Mouse (Mus musculus) heart, adult 9 months (tissue): ENCODE measurements at regions not wholly inside any gene's neighbourhood (a gene's known extent, or its start where the extent isn't known, plus 50 kb on each side); places are given as distances from the start of the nearest gene placed in this dataset.
"Not testable (repeated sequence)": the region's sequence is repeated elsewhere in the genome, so short reads cannot be mapped to it uniquely, and the experiment has no call there.

Experiments used
- DNase-seq, 2 experiments: peaks; one replicate each; pipeline ENCODE4 v3.0.0; 2022; ENCODE audit warnings: low spot score in 2 of 2

DNA sequence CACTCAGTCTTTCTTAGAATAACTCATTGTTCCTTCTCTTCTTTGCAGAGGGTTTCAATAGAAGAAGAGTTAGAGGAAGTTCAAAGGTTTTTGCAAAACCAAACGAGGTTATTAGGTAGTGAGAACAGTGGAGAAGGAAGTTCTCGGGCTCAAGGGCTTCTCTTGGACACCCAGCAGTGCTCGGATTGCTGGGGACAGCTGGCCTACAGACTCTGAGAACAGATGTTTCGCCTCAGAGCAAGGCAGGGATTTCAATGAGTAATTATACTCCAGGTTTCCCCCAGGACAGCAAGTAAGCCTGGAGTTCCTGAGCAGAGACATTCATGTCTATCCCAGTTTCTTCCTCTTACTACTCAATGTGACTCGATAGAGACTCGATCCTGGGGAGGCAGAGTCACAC is 94.4 kb downstream of the Cd24a start:
- no peak for DNase-seq

DNA sequence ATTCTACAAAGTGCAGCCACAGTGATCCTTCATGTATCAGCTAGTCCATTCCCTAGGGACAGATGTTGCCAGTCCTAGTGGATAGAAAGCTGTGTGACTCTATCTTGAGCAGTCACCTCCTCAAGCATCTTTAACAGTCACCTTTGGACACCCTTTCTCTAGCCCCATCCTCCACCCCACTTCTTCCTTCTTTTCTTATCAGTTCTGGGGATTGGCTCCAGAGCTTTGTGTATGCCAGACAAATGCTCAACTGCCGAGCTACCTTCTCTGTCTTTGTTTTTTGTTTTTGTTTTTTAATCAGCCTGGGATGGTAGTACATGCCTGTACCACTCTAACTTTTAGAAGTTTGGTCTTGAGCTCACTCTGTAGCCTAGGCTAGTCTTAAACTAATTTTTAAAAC is 96.7 kb downstream of the Cd24a start:
- no peak for DNase-seq

DNA sequence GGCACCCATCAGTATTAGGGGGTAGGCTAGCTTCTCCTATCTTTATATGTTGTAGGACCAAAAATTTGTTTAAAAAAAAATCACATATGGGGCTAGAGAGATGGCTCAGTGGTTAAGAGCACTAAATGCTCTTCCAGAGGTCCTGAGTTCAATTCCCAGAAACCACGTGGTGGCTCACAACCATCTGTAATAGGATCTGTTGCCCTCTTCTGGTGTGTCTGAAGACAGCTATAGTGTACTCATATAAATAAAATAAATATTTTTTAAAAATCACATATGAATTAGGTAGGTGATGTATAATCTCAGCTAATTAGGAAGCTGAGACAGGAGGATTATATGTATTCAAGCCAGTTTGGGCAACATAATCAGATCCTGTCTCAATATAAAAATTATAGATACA is 97.4 kb downstream of the Cd24a start:
- DNase-seq = not testable (repeated sequence)

DNA sequence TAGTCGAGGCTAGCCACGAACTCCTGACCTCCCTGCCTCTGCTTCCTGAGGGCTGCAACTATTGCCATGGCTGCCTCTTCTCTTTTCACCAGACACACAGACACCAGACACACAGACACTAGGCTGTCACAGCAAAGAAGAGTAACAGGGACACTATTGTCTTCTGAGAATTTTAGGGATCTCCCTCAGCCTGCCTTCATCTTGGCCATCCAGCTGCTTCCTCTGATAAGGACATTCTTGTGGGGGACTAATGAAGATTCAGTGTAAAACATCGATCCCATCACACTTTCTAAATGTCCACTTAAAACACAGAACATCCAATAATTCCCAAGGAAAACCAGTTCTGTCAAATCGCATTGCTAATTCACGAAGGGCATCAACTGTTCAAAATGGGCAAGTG is 98.2 kb downstream of the Cd24a start:
- no peak for DNase-seq

DNA sequence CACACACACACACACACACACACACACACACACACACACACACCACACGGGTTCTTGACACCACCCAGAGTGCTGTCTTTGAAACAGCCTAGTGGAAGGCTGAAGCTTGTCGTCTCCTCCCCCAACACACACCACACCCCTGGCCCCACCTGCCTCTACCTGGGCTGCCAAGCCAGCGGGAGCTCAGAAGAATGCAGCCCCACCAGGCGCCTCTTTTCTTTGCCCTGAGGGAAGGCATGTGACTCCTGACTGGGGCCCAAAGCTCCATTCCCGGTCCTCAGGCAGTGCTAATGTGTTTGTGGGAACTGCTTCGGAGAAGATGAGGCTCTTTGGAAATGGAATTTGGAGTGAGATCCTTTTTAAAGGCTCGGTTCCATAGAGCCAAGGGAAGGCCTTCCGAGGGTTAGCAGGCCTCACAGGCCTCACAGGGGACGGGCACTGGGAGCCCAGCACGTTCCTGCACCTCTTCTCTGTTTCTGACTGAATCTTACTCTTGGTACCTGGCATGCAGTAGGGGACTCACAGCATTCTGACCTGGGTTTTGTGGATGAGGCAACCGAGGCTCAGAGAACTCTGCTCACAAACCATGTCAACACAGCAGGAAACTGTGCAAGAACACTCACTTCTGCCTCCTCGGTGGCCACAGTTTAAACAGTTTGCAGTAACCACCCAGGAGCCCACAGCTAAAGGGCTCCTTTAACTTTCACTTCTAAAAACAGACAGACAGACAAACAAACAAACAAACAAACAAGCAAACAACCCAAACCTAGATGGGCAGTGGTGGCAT is 106.4 kb downstream of the Cd24a start:
- no peak for DNase-seq

DNA sequence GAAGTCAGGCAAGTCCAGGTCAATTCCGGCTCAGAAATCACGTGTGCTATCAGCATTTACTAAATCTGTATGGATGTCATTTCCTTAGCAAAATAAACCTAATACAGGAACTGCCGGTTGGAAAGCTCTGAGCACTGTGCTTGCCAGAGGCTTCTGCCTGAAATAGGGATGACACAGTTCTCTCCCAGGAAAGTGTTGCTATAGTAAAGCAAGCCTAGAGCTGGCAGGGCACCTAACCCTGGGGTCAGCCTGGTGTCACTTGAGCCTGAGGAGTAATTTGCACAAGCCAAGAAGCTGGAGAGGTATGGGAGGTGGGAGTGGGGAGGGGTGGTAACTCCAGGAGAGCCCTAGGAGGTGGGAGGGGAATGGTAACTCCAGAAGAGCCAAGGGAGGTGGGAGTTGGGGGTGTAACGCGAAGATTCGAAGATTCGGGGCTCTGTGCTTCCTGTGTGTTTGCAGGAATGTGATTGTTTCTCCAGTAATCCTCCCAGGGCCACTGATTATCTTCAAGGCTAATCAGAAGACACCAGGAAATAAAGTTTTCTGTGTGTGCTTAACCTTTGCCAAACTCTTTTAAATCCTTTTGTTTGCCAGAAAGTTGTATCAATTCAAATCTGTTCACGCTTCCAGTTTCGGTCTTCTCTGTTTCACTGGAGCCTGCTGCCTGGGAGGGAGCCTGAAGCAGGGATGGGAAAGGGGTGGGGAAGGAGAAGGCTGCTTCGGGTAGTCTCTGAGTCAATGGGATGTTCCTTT is 111.3 kb downstream of the Cd24a start:
- peak; percentile 9 to 13 for DNase-seq

DNA sequence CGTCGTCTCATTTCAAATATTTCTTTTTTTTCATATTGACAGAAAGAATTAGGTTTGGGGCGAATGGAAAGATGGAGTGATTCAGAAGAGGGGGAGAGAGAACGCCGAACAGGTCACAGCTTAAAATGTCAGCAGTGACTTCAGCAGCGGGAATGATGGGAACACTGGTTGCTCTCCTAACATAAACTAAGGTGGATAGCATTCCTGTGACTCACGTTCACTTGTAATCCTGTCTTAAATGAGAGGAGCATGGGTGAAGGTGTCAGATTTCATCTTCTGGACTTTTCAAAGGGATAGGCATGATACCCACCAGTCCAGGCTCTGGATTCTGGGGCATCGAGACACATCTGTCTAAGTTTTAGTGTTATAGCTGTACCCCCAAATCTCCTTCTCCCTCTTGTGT is 111.8 kb downstream of the Cd24a start:
- DNase-seq = no peak

DNA sequence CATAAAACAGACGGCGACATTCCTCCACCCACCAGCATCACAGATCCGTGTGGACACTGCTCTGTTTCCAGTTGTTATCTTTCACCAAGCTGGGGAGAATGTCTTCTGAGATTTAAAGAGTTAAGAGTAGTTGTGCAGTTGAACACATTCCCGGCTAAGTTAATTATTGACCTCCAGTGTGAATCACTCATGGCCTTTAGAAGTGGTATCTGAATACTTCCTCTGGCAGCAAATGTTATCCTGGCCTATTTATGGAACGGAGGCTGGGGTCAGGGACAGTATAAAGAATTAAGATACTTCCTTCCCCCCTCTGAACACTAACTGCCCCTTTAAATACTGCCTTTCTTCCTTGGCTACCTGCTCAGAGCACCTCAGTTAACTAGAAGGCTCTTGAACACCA is 115.9 kb downstream of the Cd24a start:
- DNase-seq = no peak

DNA sequence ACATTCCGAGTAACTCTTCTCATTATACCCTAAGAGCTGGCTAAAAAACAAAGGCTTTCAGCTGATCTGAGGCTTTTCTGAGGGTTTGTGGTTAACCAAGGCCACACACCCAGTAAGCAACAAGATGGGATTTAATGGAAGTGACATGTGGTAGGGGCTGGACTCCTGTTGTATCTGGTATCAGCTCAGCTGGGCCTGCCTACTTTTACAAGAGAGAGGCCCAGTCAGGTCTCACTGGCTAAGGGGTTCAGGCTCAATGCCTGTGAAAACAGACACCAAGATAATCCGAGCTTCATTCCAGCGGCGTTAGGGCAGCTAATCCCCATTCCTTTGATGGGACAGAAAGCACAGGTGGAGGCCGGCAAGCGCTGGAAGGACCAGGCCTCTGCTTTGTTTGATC is 116.4 kb downstream of the Cd24a start:
- DNase-seq = no peak

DNA sequence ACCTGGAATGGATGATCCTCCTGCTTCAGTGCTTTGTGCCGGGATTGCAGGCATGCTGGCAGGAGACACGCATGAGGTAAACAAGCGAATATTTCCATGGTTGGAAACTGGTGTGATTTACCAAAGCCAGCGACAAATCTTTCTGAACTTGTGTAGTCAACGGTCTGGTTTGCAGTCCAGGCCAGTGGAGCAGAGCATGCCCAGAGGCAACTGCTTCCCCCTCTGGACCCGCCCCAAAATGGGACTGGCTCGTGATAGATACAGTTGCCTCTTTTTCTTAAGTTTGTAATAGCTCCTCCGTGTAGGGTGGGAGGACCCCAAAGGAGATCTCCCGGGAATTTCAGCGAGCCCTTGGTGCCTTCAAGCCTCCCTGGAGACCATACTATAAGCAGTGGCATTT is 117.4 kb downstream of the Cd24a start:
- no peak for DNase-seq

DNA sequence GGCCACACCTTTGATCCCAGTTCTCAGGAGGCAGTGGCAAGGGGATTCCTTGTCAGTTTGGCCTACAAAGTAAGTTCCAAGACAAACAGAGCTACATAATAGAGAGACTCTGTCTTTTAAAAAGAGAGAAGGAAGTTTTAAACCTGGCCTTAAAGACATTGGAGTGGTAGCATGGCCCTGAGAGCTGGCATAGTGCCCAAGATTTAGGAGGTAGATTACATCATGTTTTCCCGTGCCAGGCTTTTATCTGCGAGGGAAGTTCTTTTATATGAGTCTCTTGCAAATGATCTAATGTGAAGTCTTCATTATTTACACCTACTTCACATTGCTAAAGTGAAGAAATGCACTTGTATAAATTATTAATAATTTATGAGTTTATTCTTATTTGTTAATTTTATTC is 119.8 kb downstream of the Cd24a start:
- DNase-seq = no peak

DNA sequence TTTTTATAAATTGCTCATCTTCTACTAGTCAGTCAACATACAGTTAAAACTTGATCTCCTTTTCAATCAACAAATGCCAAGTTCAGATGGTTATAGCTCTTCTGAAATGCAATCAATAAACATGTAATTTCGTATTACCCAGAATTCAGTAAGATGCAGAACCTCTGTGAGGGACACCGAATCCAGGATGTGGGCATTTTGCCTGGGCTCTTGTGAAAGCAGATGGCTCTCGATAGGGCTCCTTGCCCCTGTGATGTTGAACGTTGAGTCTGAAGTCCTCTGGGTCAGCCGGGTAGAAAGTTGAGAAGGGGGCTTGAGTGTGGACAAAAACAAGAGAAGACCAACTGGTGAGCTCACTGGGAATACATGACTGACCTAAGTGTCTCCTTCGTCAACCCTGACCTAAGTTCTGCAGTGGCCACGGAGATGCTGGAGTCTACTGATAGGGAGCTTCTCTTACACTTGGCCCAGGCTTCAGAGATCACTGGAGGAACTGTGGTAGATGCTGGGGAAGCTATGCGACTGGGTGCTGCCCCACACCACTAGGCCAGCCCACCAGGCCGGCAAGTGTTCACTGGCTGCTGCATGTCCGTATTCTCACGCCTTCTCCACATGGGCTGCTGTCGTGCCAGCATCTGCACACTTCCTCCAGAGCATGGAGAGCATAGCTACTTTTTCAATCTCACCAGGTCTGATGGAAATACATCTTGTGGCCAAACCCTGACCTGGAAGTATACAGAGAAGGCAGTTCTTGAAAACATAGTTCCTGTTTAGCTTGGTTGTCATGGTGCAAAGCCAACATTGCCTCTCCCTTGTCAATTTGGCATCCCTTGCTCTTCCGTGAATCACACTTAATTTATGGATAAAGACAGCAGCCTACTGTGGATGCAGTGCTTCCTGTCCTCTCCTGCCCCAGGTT is 122.5 kb downstream of the Cd24a start:
- no peak for DNase-seq

DNA sequence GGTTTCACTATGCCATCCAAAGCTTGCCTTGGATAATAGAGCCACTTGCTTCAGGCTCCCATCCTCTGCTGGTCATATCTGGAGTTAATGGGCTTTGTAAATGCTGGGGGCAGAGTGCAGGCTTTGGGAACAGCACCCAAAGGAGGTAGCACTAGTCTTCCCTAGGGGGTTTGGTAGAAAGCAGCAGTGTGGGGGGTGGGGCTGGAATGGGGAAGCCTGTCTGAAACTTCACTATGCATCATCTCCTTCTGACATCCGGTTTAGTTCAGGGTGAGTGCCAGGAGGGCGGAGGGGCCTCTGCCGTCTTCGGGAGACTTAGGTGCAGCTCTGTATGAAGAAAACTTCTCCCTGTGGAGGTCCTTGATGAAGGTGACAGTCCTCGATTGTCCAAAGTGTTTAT is 124.8 kb downstream of the Cd24a start:
- DNase-seq = no peak

DNA sequence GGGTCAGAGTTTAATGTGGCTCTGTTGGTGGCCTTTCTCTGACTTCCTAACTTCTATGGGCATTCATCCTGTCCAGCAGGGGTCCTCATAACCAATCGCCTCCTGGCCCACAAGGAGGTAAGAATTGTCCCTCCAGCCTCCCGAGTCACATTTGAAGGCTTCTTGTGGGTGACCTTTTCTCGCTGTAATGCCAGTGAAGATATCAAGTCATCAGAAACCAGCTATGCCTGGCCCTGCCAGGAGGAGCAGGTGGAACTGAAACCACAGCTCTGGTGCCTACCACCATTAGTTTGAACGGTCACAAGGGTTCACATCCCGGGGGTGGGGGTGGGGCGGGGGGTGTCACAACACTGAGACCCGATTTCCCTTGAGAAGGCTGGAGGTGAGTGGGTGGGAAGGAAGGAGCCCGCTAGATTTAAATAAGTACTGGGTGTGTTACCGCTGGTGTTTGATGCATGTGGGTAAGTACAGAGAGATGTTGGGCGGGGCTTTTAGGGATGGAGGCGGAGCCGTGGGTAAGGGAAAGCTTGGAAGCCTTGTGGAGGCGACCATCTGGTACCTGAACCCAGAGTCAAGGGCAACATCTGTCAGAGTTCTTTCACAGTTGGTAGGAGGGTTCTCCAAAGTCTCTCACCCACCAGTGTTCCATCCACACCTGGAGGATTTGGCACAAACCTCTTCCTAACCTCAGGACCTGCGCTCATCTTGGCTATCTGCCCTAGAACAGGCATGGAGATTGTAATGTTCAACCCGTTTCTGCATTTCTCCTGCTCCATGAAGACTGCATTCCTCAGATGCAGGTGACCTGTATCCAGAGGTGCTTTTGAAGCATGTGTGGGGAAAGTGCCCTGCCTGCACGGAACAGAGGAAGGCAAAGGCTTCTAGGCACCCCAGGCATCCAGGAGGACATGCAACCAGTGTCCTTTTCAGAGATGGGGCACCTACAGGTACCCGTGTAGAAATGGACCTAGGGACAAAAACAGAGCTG is 128.2 kb downstream of the Cd24a start:
- no peak for DNase-seq

DNA sequence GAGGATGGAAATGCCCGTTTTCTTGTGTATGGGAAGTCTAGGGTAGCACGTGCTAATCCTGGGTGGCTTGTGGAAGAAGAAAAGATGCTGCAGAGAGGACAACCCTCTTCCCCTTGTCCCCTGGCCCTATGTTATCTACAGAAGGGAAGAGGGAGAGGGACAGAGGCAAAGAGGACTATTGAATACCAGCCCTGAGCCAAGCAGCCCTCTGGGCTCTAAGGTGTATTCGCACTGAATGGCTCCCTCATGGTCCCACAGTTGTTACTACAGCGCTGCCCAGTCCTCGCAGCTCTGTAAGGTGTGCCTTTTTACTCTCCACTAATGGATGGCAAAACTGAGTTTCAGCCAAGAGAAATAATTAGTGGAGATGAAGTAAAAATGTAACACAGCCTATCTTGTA is 128.9 kb downstream of the Cd24a start:
- no peak for DNase-seq

DNA sequence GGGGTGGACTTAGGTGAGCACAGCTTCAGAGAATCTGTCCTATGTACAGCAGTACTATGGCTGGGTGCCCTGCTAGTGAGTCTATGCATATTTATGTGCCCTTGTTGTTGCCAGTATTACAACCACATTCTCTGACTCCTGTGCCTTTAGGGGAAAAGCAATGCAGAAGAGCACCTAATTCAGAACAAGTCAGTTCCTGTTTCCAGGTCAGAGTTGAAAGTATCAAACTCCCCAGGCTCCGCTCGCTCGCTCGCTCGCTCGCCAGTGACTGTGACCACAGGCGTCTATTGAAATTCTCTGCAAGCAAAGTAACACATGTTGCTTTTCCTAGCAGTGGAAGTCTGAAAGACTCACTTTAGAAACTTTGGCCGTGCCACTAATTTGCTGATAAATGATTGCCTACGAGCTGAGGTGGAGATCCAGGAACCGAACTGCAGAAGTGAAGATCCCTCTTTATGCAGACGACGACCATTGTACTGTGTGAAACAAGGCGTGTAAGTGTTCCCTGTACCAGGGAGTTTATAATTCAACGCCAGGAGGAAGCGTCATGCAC is 129.8 kb downstream of the Cd24a start:
- no peak for DNase-seq

DNA sequence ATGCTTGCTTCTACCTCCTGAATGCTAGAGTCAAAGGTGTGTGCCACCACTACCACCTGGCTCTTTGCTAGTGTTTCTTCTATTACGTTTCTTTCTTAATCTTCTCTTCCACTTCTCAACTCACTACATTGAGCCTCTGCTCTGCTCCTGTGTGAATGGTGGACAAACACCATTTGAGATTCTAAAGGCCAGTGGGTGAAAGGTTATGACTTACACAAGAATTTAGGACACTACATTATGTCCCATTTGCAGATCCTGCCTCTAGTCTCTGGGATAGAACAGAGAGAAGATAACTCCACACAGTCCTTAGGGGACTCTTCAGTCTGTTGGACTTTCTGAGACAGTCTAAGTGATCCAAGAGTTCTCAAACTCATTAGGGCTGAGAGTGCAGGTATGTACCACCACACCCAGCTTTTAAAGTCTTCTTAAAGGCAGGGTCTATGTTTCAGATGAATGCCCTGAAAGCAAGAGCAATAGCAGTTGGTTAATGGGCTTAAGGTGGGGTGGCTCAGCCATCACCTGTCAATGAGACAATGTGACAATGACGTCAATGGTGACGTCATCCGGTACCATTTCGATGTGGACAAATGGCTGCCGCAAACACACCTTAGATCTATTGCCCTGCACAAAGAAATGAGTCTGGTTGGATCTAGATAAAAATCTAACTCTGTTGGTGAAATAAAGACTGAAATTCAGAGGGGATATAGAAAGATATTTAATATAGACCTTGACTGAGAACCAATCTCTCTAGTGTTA is 131.4 kb downstream of the Cd24a start:
- DNase-seq = no peak

DNA sequence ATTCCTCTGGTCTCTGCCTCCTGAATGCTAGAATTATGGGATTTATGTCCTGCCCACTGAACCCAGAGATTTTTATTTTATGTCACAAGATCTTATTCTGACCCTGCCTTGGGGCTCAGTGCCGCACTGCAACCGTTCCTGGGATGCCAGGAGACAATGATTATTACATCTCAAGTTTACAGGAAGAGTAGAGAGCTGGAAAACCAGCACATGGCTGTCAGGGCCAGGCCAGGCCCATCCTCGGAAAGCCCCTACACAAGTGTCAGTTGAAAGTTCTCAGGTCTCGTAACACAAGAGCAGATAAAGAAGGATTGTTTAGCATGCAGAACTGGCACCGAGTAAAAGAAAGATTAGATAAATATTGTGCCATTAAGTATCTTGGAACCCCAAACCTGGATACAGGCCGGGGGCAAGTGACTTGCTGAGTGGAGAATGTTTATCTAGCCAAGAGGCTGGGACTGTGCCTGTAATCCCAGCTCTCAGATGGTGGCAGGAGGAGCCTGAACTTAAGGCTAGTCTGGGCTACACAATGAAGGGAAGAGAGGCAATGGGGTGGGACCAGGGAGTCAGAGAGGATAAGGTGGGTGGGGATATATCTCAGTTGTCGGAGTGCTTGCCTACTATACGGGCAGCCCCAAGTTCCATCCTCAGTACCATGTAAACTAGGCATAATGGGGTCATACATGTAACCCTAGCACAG is 132.3 kb downstream of the Cd24a start:
- DNase-seq = no peak

DNA sequence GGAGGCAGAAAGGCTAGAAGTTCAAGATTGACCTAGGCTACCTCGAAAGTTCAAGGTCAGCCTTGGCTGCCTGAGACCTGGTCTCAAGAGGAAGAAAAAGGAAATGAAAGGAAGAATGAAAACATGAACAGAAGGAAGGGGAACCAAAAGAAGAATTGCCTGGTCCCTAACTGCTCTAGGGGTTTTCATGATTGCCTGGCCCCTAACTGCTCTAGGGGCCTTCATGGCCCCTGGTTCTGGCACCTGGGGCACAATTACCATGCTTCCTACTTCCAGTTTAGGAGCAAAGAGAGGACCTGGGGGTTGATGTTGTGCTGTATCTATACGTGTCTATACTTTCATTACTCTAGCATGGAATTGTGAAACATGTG is 132.8 kb downstream of the Cd24a start:
- DNase-seq = no peak

DNA sequence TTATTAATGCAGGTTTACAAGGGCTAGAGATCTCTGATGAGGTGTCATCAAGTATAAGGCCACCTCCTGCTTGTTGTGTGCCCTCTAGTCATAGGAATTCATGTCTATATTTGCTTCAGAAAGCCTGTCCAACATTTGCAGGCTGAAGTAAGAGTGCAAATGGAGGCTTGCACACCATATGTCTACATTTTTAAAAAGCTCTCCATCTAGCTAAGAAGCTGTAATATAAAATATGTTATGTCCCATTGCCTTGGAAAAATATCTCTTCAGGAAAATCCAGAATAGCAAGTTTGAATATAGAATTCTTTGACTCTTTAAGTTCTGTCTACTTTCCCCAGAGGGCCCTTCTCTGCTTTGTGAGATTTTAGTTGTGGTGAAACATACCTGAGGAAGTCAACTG is 134.6 kb downstream of the Cd24a start:
- DNase-seq = no peak
